Mouse (Mus musculus) lung, postnatal 0 days (tissue): ENCODE measurements at regions not wholly inside any gene's neighbourhood (a gene's known extent, or its start where the extent isn't known, plus 50 kb on each side); places are given as distances from the start of the nearest gene placed in this dataset.

Source experiments
- ATAC-seq: fragments of 200-750 bp; cut with Nextera tagmentation; 2 replicates; pipeline ENCODE4 v1.8.0; 2017; ENCODE audit warnings: moderate library complexity
- DNase-seq: peaks from one replicate; pipeline ENCODE4 v3.0.0-alpha.2; 2016; ENCODE audit warnings: low spot score
- H3K27ac ChIP-seq: fragments of 300-500 bp; sonication (generic); 2 replicates; pipeline ENCODE4 v1.5.1; 2014; ENCODE audit warnings: antibody characterized with exemption, mild to moderate bottlenecking, low read length, mixed read lengths
- H3K27me3 ChIP-seq: fragments of 300-500 bp; sonication (generic); replicated peaks from 2 replicates; pipeline ENCODE4 v1.6.1; 2014; ENCODE audit warnings: low read length, mixed read lengths; ENCODE audit not compliant: insufficient read depth
- H3K36me3 ChIP-seq: fragments of 300-500 bp; sonication (generic); 2 replicates; pipeline ENCODE4 v1.6.1; 2014; ENCODE audit warnings: low read length, mixed read lengths; ENCODE audit not compliant: insufficient read depth
- H3K4me1 ChIP-seq: fragments of 300-500 bp; sonication (generic); 2 replicates; pipeline ENCODE4 v1.6.1; 2014; ENCODE audit warnings: antibody characterized with exemption, low read depth, low read length, mixed read lengths; ENCODE audit not compliant: insufficient read depth
- H3K4me2 ChIP-seq: fragments of 300-500 bp; sonication (generic); replicated peaks from 2 replicates; pipeline ENCODE4 v1.6.1; 2014; ENCODE audit warnings: low read depth, mild to moderate bottlenecking, low read length, moderate library complexity, mixed read lengths
- H3K4me3 ChIP-seq: fragments of 300-500 bp; sonication (generic); 2 replicates; pipeline ENCODE4 v1.5.1; 2014; ENCODE audit warnings: low read depth, low read length
- H3K9ac ChIP-seq: fragments of 300-500 bp; sonication (generic); replicated peaks from 2 replicates; pipeline ENCODE4 v1.6.1; 2014; ENCODE audit warnings: low read depth, mild to moderate bottlenecking
- H3K9me3 ChIP-seq: fragments of 300-500 bp; sonication (generic); 2 replicates; pipeline ENCODE4 v1.6.1; 2016; ENCODE audit warnings: low read length, mixed read lengths
- CTCF ChIP-seq: IDR thresholded peaks from 2 replicates; pipeline ENCODE4 v1.5.1; 2016; ENCODE audit warnings: antibody characterized with exemption, mild to moderate bottlenecking
- EP300 ChIP-seq: IDR thresholded peaks from 2 replicates; pipeline ENCODE4 v1.6.1; 2016; ENCODE audit warnings: antibody characterized with exemption, mild to moderate bottlenecking, control low read depth
- WGBS: fragments of 180-500 bp; shearing (Covaris S2); extraction: QIAGEN DNeasy Blood & Tissue Kit; methylation state at CpG from one replicate; pipeline ENCODE4 v1.1.7; 2014; 5-methylcytosine and 5-hydroxymethylcytosine counted together

- ATAC-seq: peak; percentile 7
- DNase-seq: no peak
- WGBS: 0% methylated on average over 19 of the region's 20 CpGs
- no peak for TF ChIP-seq EP300
- no peak for TF ChIP-seq CTCF
- Histone ChIP-seq H3K4me2 (peak overlapping the region; percentile 96), H3K4me3 (peak overlapping the region; percentile 68), H3K4me1 (peaks cover 8% of the 10 kb centered on the region), H3K27me3 (peaks cover 34% of the 10 kb centered on the region), H3K36me3 (no peaks in the 10 kb centered on the region), H3K9me3 (no peaks in the 10 kb centered on the region), H3K27ac (peak overlapping the region; percentile 78), H3K9ac (peak overlapping the region; percentile 41)
Measured at GRCm38 (mm10) chr6:31217060-31217541, 181.4 kb upstream of the Mkln1 start.

GRCm38 (mm10) chr6:31217641-31218138, 180.8 kb upstream of the Mkln1 start:
- H3K4me3 ChIP-seq: peak overlapping the region; percentile 68
- H3K27me3 ChIP-seq: peaks cover 34% of the 10 kb centered on the region
- under 1% methylated on average over 25 of the region's 25 CpGs for WGBS
- peak overlapping the region; percentile 57; the same call in 1 of the 2 replicates for H3K27ac ChIP-seq
- peak overlapping the region; percentile 96 for H3K4me2 ChIP-seq
- H3K9ac ChIP-seq: peak overlapping the region; percentile 23
- peaks cover 8% of the 10 kb centered on the region for H3K4me1 ChIP-seq
- DNase-seq: peak; percentile 81
- H3K9me3 ChIP-seq: no peaks in the 10 kb centered on the region
- peak; percentile 4; the same call in 1 of the 2 replicates for ATAC-seq
- TF ChIP-seq CTCF (no peak), EP300 (0 out of 2 replicates have a peak, but pooled peaks have one; percentile 18)
- H3K36me3 ChIP-seq: no peaks in the 10 kb centered on the region

GRCm38 (mm10) chr6:31218139-31218750, 180.3 kb upstream of the Mkln1 start:
- no peaks in the 10 kb centered on the region for H3K9me3 ChIP-seq
- no peak for TF ChIP-seq CTCF
- no peak for TF ChIP-seq EP300
- peak overlapping the region; percentile 96 for H3K4me2 ChIP-seq
- peak overlapping the region; percentile 68 for H3K4me3 ChIP-seq
- ATAC-seq (no peak), DNase-seq (peak; percentile 68)
- under 1% methylated on average over 40 of the region's 40 CpGs for WGBS
- H3K9ac ChIP-seq: peak overlapping the region; percentile 23
- peaks cover 8% of the 10 kb centered on the region for H3K4me1 ChIP-seq
- H3K27me3 ChIP-seq: peaks cover 34% of the 10 kb centered on the region
- no peaks in the 10 kb centered on the region for H3K36me3 ChIP-seq
- H3K27ac ChIP-seq: peak overlapping the region; percentile 43; the same call in 1 of the 2 replicates

- H3K27me3 ChIP-seq: peaks cover 34% of the 10 kb centered on the region
- peak overlapping the region; percentile 96; the same call in 1 of the 2 replicates for H3K4me2 ChIP-seq
- no peaks in the 10 kb centered on the region for H3K36me3 ChIP-seq
- no peaks in the 10 kb centered on the region for H3K9me3 ChIP-seq
- 41% methylated on average over 8 of the region's 8 CpGs for WGBS
- H3K27ac ChIP-seq: no peak overlapping the region
- H3K9ac ChIP-seq: no peak overlapping the region
- DNase-seq: no peak
- H3K4me1 ChIP-seq: peaks cover 8% of the 10 kb centered on the region
- no peak for ATAC-seq
- H3K4me3 ChIP-seq: peak overlapping the region; percentile 68
- no peak for TF ChIP-seq CTCF
- TF ChIP-seq EP300: no peak
Measured at GRCm38 (mm10) chr6:31218880-31219279, 179.7 kb upstream of the Mkln1 start.

GRCm38 (mm10) chr6:31219736-31220135, 178.8 kb upstream of the Mkln1 start:
- Histone ChIP-seq H3K4me1 (peaks cover 8% of the 10 kb centered on the region), H3K4me2 (peak overlapping the region; percentile 57), H3K9me3 (no peaks in the 10 kb centered on the region), H3K27me3 (peaks cover 34% of the 10 kb centered on the region), H3K4me3 (peak overlapping the region; percentile 29; the same call in 1 of the 2 replicates), H3K27ac (no peak overlapping the region), H3K9ac (no peak overlapping the region), H3K36me3 (no peaks in the 10 kb centered on the region)
- DNase-seq (no peak), ATAC-seq (no peak)
- 45% methylated on average over 3 of the region's 3 CpGs for WGBS
- TF ChIP-seq EP300: no peak
- TF ChIP-seq CTCF: no peak

GRCm38 (mm10) chr6:31220184-31220931, 178.2 kb upstream of the Mkln1 start:
- no peak for TF ChIP-seq EP300
- no peak for TF ChIP-seq CTCF
- no peak overlapping the region for H3K27ac ChIP-seq
- peaks cover 8% of the 10 kb centered on the region for H3K4me1 ChIP-seq
- no peaks in the 10 kb centered on the region for H3K9me3 ChIP-seq
- ATAC-seq (0 out of 2 replicates have a peak, but pooled peaks have one; percentile 9), DNase-seq (peak; percentile 73)
- H3K36me3 ChIP-seq: no peaks in the 10 kb centered on the region
- H3K4me2 ChIP-seq: peak overlapping the region; percentile 57
- H3K27me3 ChIP-seq: peaks cover 34% of the 10 kb centered on the region
- H3K9ac ChIP-seq: no peak overlapping the region
- peak overlapping the region; percentile 29 for H3K4me3 ChIP-seq
- WGBS: 3% methylated on average over 30 of the region's 30 CpGs
